Comparison of ENCODE assay signal across 8 mouse cellular contexts in the genomic region with DNA sequence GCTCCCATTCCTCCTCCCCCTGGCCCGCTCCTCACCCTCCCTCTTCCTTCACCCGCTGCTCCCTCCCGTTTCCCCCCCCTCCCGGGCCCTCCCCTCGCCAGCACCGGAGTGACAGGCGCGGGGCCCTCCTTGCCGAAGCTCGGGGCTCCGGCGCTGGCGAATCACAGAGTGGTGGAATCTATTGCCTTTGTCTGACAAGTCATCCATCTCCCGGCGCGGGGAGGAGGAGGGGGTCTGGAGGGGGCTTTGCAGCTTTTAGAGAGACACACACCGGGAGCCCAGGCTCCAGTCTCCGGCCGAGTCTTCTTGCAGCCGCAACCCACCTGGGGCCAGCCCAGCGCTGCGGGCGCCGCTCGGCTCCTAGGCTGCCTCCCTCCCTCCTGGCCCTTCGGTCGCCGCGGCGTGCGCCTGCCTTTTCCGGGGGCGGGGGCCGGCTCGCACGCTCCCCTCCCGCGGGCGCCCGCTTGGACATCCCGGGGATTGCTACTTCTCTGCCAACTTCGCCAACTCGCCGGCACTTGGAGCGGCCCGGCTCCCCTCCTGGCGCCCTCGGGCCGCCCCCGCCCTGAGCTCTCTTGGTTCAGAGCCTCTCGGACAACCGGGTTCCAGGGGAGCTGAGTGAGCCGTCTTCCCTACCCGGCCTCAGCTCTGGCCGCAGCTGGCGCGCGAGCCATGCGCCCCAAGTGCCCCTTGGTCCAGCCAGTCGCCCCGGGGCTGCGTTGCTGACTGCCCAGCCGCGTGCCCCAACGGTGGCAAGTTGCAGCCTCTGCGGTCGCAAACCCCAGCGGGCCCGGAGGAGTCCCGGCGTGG. TPM values are rescaled to one million over a fixed set of nuclear protein-coding genes. Genes with fewer than 3 reads are reported as not detected.
DNase-seq lines count a peak whose midpoint lies in the region; ATAC-seq and TF ChIP-seq lines count a peak whose summit lies in the region.

No protein-coding gene starts in this region.

- under 1% methylated on average over 68 of the region's 71 CpGs for WGBS in lung, embryonic 16.5 days
- under 1% methylated on average over 70 of the region's 71 CpGs for WGBS in lung, adult 2 months
- under 1% methylated on average over 70 of the region's 71 CpGs for WGBS in forebrain, embryonic 15.5 days
- WGBS in neural tube, embryonic 13.5 days, result under 1% methylated on average over 71 of the region's 71 CpGs

- peak overlapping the region; percentile 73 for H3K4me2 ChIP-seq in lung, embryonic 16.5 days (ENCODE audit: low read depth, low read length)
- H3K4me2 ChIP-seq in forebrain, embryonic 15.5 days (replicated peaks), result peak overlapping the region; percentile 44
- peak overlapping the region; percentile 57 for H3K4me2 ChIP-seq in neural tube, embryonic 13.5 days

- DNase-seq in lung, adult 2 months, result no peak
- peak; percentile 85 for DNase-seq in kidney, postnatal 14 days
- DNase-seq in left cerebral cortex, adult 18-20 months (ENCODE audit: low spot score in 2 of 2), result no peak
- no peak for DNase-seq in lung, postnatal 10 days
- no peak for DNase-seq in frontal cortex, postnatal 25 days (ENCODE audit: low spot score in 2 of 2)

- peak overlapping the region; percentile 4; the same call in 1 of the 2 replicates for H3K9ac ChIP-seq in lung, embryonic 16.5 days (ENCODE audit: low read length)
- H3K9ac ChIP-seq in forebrain, embryonic 15.5 days (replicated peaks), result no peak overlapping the region
- peak overlapping the region; percentile 82 for H3K9ac ChIP-seq in neural tube, embryonic 13.5 days

- no peak for TF ChIP-seq CTCF in lung, adult 2 months (IDR thresholded peaks at IDR 0.05; ENCODE audit: insufficient read depth, low read length)

- TF ChIP-seq POLR2A in lung, adult 2 months (IDR thresholded peaks at IDR 0.05; ENCODE audit: borderline replicate concordance, extremely low read depth, low read depth, low read length), result no peak

- ATAC-seq in lung, embryonic 16.5 days (ENCODE audit: low read depth), result peak; percentile 44; the same call in 1 of the 2 replicates
- peak; percentile 41; the same call in 1 of the 2 replicates for ATAC-seq in forebrain, embryonic 15.5 days (replicated peaks)
- ATAC-seq in neural tube, embryonic 13.5 days (ENCODE audit: low read depth), result peak; percentile 86

- peaks cover 17% of the 10 kb centered on the region for H3K4me1 ChIP-seq in lung, embryonic 16.5 days (replicated peaks; ENCODE audit: control insufficient read depth, insufficient read depth, low read length)
- no peaks in the 10 kb centered on the region for H3K4me1 ChIP-seq in lung, adult 2 months (ENCODE audit: control insufficient read depth, insufficient read depth, low read length)
- peaks cover 31% of the 10 kb centered on the region for H3K4me1 ChIP-seq in forebrain, embryonic 15.5 days
- peaks cover 53% of the 10 kb centered on the region for H3K4me1 ChIP-seq in neural tube, embryonic 13.5 days (replicated peaks)

- no peak overlapping the region for H3K27ac ChIP-seq in lung, embryonic 16.5 days (ENCODE audit: low read length)
- H3K27ac ChIP-seq in forebrain, embryonic 15.5 days (replicated peaks), result no peak overlapping the region
- H3K27ac ChIP-seq in neural tube, embryonic 13.5 days (replicated peaks), result peak overlapping the region; percentile 95

- no peaks in the 10 kb centered on the region for H3K36me3 ChIP-seq in lung, embryonic 16.5 days (ENCODE audit: control insufficient read depth, insufficient read depth, low read length)
- no peaks in the 10 kb centered on the region for H3K36me3 ChIP-seq in forebrain, embryonic 15.5 days
- no peaks in the 10 kb centered on the region for H3K36me3 ChIP-seq in neural tube, embryonic 13.5 days

- H3K27me3 ChIP-seq in lung, embryonic 16.5 days (ENCODE audit: control insufficient read depth, insufficient read depth, low read depth, low read length), result peaks cover 91% of the 10 kb centered on the region
- H3K27me3 ChIP-seq in forebrain, embryonic 15.5 days, result peaks cover 77% of the 10 kb centered on the region
- peaks cover 94% of the 10 kb centered on the region for H3K27me3 ChIP-seq in neural tube, embryonic 13.5 days

- H3K4me3 ChIP-seq in lung, embryonic 16.5 days (ENCODE audit: low read length), result peak overlapping the region; percentile 46
- H3K4me3 ChIP-seq in lung, adult 2 months (replicated peaks; ENCODE audit: extremely low read depth, low read depth, low read length), result no peak overlapping the region
- peak overlapping the region; percentile 28 for H3K4me3 ChIP-seq in forebrain, embryonic 15.5 days
- peak overlapping the region; percentile 56 for H3K4me3 ChIP-seq in neural tube, embryonic 13.5 days

- no peaks in the 10 kb centered on the region for H3K9me3 ChIP-seq in lung, embryonic 16.5 days (ENCODE audit: control insufficient read depth, low read length)
- H3K9me3 ChIP-seq in forebrain, embryonic 15.5 days, result no peaks in the 10 kb centered on the region
- H3K9me3 ChIP-seq in neural tube, embryonic 13.5 days, result no peaks in the 10 kb centered on the region

RNA-seq across cellular contexts. Expression of a gene that starts 0.8 kb away (rescaled TPM):
- polyA plus RNA-seq in lung, embryonic 16.5 days (2015; fragmentation: Nextera tagmentation; extraction: Ambion mirVana), result 0.05 TPM in 1 of 2 replicates, not detected in the other
- not detected in 2 replicates for polyA plus RNA-seq in lung, adult 2 months (2012; rRNA removed)
- 0.09 TPM in 1 of 2 replicates, not detected in the other for polyA plus RNA-seq in forebrain, embryonic 15.5 days (2015; fragmentation: Nextera tagmentation; extraction: Ambion mirVana)
- 25.2 and 28.2 TPM in 2 replicates for polyA plus RNA-seq in neural tube, embryonic 13.5 days (2015; fragmentation: Nextera tagmentation; extraction: Ambion mirVana)
- under 1 TPM; 0.23 to 0.42 TPM for total RNA-seq in left cerebral cortex, adult 18-20 months (2021)

Comparison
In these comparisons a context has a peak if more than half of its experiments do, and no peak if none do; other contexts are left out.
1. RNA of a gene that starts 0.8 kb away (polyA plus RNA-seq): 25.2 to 28.2 TPM in neural tube, embryonic 13.5 days; 0.09 TPM in forebrain, embryonic 15.5 days, 0.05 TPM in lung, embryonic 16.5 days and not detected in lung, adult 2 months; every median in the first group is over 10 times any median in the second.
2. Peak in every context shown above with its lines, with median percentiles within 50 percentile points of each other: ATAC-seq and H3K4me2 ChIP-seq.